Mouse (Mus musculus): ENCODE measurements around the gene Hmgn2. TPM values are rescaled to one million over a fixed set of nuclear protein-coding genes. Genes with fewer than 3 reads are reported as not detected.

The Hmgn2 gene
- total and polyA plus RNA-seq, 2 experiments from 2014 or later = 197 to 867 TPM

GRCm38 (mm10) chr4:133966271-133966940, 2.0 kb downstream of the Hmgn2 start:
- DNase-seq (ENCODE audit: low spot score) = no peak
- WGBS = 27% methylated on average over 12 of the region's 12 CpGs
- peak overlapping the region; percentile 94 for H3K4me2 ChIP-seq (ENCODE audit: low read depth, low read length)
- peaks cover 8% of the 10 kb centered on the region for H3K4me1 ChIP-seq (ENCODE audit: control insufficient read depth, insufficient read depth)
- no peak overlapping the region for H3K27ac ChIP-seq (ENCODE audit: low read depth)
- H3K36me3 ChIP-seq (replicated peaks; ENCODE audit: control insufficient read depth, insufficient read depth, low read length) = peaks cover 24% of the 10 kb centered on the region
- peak overlapping the region; percentile 85 for H3K4me3 ChIP-seq (ENCODE audit: low read depth, low read length)
- H3K9me3 ChIP-seq (replicated peaks; ENCODE audit: control insufficient read depth, low read length) = no peaks in the 10 kb centered on the region
- ATAC-seq (ENCODE audit: insufficient read depth, low read depth) = no peak
- H3K27me3 ChIP-seq (ENCODE audit: control insufficient read depth, insufficient read depth, low read length) = no peaks in the 10 kb centered on the region
- no peak for TF ChIP-seq CTCF (IDR thresholded peaks at IDR 0.05; ENCODE audit: low read depth)
- no peak for TF ChIP-seq EP300 (IDR thresholded peaks at IDR 0.05; ENCODE audit: low read depth)
- peak overlapping the region; percentile 95; the same call in 1 of the 2 replicates for H3K9ac ChIP-seq (replicated peaks; ENCODE audit: low read depth, low read length)

GRCm38 (mm10) chr4:133962566-133962965, 5.9 kb downstream of the Hmgn2 start:
- Histone ChIP-seq H3K9me3 (replicated peaks; ENCODE audit: control insufficient read depth, low read length) (no peaks in the 10 kb centered on the region), H3K27me3 (ENCODE audit: control insufficient read depth, insufficient read depth, low read length) (no peaks in the 10 kb centered on the region), H3K36me3 (replicated peaks; ENCODE audit: control insufficient read depth, insufficient read depth, low read length) (peaks cover 17% of the 10 kb centered on the region), H3K4me3 (ENCODE audit: low read depth, low read length) (no peak overlapping the region), H3K27ac (ENCODE audit: low read depth) (no peak overlapping the region), H3K9ac (replicated peaks; ENCODE audit: low read depth, low read length) (no peak overlapping the region), H3K4me1 (ENCODE audit: control insufficient read depth, insufficient read depth) (peaks cover 8% of the 10 kb centered on the region), H3K4me2 (ENCODE audit: low read depth, low read length) (no peak overlapping the region)
- 82% methylated on average over 7 of the region's 7 CpGs for WGBS
- ATAC-seq (ENCODE audit: insufficient read depth, low read depth) (no peak), DNase-seq (ENCODE audit: low spot score) (no peak)
- TF ChIP-seq CTCF (IDR thresholded peaks at IDR 0.05; ENCODE audit: low read depth) (no peak), EP300 (IDR thresholded peaks at IDR 0.05; ENCODE audit: low read depth) (no peak)

DNA sequence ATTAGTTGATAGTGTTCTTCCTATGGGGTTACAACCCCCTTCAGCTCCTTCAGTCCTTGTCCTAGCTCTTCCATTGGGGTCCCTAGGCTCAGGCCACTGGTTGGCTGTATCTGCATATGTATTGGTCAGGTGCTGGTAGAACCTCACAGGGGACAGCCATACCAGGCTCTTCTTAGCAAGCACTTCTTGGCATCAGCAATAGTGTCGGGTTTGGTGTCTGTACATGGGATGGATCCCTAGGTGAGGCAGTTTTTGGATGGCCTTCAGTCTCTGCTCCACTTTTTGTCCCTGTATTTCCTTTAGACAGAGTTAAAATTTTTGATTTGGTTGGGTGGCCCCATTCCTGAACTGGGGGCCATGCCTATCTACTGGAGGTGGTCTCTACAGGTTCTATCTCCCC, 9.6 kb downstream of the Hmgn2 start:
- H3K9ac ChIP-seq (replicated peaks; ENCODE audit: low read depth, low read length) = no peak overlapping the region
- no peaks in the 10 kb centered on the region for H3K9me3 ChIP-seq (replicated peaks; ENCODE audit: control insufficient read depth, low read length)
- no peak overlapping the region for H3K4me3 ChIP-seq (ENCODE audit: low read depth, low read length)
- ATAC-seq (ENCODE audit: insufficient read depth, low read depth) (no peak), DNase-seq (ENCODE audit: low spot score) (no peak)
- H3K4me2 ChIP-seq (ENCODE audit: low read depth, low read length) = no peak overlapping the region
- no peak overlapping the region for H3K27ac ChIP-seq (ENCODE audit: low read depth)
- WGBS = 65% methylated on average over 1 of the region's 1 CpGs
- no peak for TF ChIP-seq CTCF (IDR thresholded peaks at IDR 0.05; ENCODE audit: low read depth)
- peaks cover 10% of the 10 kb centered on the region for H3K36me3 ChIP-seq (replicated peaks; ENCODE audit: control insufficient read depth, insufficient read depth, low read length)
- H3K4me1 ChIP-seq (ENCODE audit: control insufficient read depth, insufficient read depth) = no peaks in the 10 kb centered on the region
- no peaks in the 10 kb centered on the region for H3K27me3 ChIP-seq (ENCODE audit: control insufficient read depth, insufficient read depth, low read length)

GRCm38 (mm10) chr4:133956358-133956757, 12.1 kb downstream of the Hmgn2 start:
- Histone ChIP-seq H3K36me3 (replicated peaks; ENCODE audit: control insufficient read depth, insufficient read depth, low read length) (no peaks in the 10 kb centered on the region), H3K27ac (ENCODE audit: low read depth) (no peak overlapping the region), H3K27me3 (ENCODE audit: control insufficient read depth, insufficient read depth, low read length) (no peaks in the 10 kb centered on the region), H3K4me3 (ENCODE audit: low read depth, low read length) (no peak overlapping the region), H3K9me3 (replicated peaks; ENCODE audit: control insufficient read depth, low read length) (no peaks in the 10 kb centered on the region), H3K9ac (replicated peaks; ENCODE audit: low read depth, low read length) (no peak overlapping the region), H3K4me1 (ENCODE audit: control insufficient read depth, insufficient read depth) (no peaks in the 10 kb centered on the region), H3K4me2 (ENCODE audit: low read depth, low read length) (no peak overlapping the region)
- TF ChIP-seq EP300 (IDR thresholded peaks at IDR 0.05; ENCODE audit: low read depth) (no peak), CTCF (IDR thresholded peaks at IDR 0.05; ENCODE audit: low read depth) (no peak)
- DNase-seq (ENCODE audit: low spot score) = no peak
- 84% methylated on average over 4 of the region's 4 CpGs for WGBS
- no peak for ATAC-seq (ENCODE audit: insufficient read depth, low read depth)

GRCm38 (mm10) chr4:133946736-133947135, 21.7 kb downstream of the Hmgn2 start:
- no peak for TF ChIP-seq EP300 (IDR thresholded peaks at IDR 0.05; ENCODE audit: low read depth)
- no peak for TF ChIP-seq CTCF (IDR thresholded peaks at IDR 0.05; ENCODE audit: low read depth)
- no peaks in the 10 kb centered on the region for H3K4me1 ChIP-seq (ENCODE audit: control insufficient read depth, insufficient read depth)
- no peak for ATAC-seq (ENCODE audit: insufficient read depth, low read depth)
- WGBS = 28% methylated on average over 4 of the region's 4 CpGs
- no peaks in the 10 kb centered on the region for H3K36me3 ChIP-seq (replicated peaks; ENCODE audit: control insufficient read depth, insufficient read depth, low read length)
- H3K9me3 ChIP-seq (replicated peaks; ENCODE audit: control insufficient read depth, low read length) = no peaks in the 10 kb centered on the region; the same call in 1 of the 2 replicates
- no peak overlapping the region for H3K9ac ChIP-seq (replicated peaks; ENCODE audit: low read depth, low read length)
- H3K27me3 ChIP-seq (ENCODE audit: control insufficient read depth, insufficient read depth, low read length) = no peaks in the 10 kb centered on the region
- no peak overlapping the region for H3K4me3 ChIP-seq (ENCODE audit: low read depth, low read length)
- H3K27ac ChIP-seq (ENCODE audit: low read depth) = no peak overlapping the region
- no peak overlapping the region for H3K4me2 ChIP-seq (ENCODE audit: low read depth, low read length)
- no peak for DNase-seq (ENCODE audit: low spot score)

DNA sequence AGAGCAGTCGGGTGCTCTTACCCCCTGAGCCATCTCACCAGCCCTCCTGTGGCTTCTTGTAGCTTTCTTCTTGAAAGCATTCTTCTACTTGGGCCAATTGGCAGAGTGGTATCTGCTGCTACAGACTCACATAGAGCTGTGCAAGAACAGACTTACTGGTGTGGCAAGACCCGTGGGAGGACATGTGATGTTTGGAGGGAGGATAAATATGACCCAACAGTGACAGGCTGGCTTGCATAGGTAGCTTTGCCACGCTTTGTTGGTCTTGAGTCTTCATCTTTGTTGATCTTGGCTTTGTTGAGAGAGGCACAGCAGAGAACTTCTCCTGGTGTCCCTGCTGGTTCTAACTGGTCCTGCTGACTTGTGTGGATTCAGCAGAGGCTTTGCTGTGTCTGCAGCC, 24.7 kb downstream of the Hmgn2 start:
- 73% methylated on average over 3 of the region's 3 CpGs for WGBS
- Histone ChIP-seq H3K4me3 (ENCODE audit: low read depth, low read length) (no peak overlapping the region), H3K4me1 (ENCODE audit: control insufficient read depth, insufficient read depth) (no peaks in the 10 kb centered on the region), H3K27me3 (ENCODE audit: control insufficient read depth, insufficient read depth, low read length) (no peaks in the 10 kb centered on the region), H3K27ac (ENCODE audit: low read depth) (no peak overlapping the region), H3K4me2 (ENCODE audit: low read depth, low read length) (no peak overlapping the region), H3K9ac (replicated peaks; ENCODE audit: low read depth, low read length) (no peak overlapping the region), H3K9me3 (replicated peaks; ENCODE audit: control insufficient read depth, low read length) (no peaks in the 10 kb centered on the region; the same call in 1 of the 2 replicates), H3K36me3 (replicated peaks; ENCODE audit: control insufficient read depth, insufficient read depth, low read length) (no peaks in the 10 kb centered on the region)
- ATAC-seq (ENCODE audit: insufficient read depth, low read depth) (no peak), DNase-seq (ENCODE audit: low spot score) (no peak)
- TF ChIP-seq EP300 (IDR thresholded peaks at IDR 0.05; ENCODE audit: low read depth) = no peak
- no peak for TF ChIP-seq CTCF (IDR thresholded peaks at IDR 0.05; ENCODE audit: low read depth)
